Mouse (Mus musculus) forebrain, embryonic 10.5 days (tissue): ENCODE data around the gene Lrrc32. TPM values are rescaled to one million over a fixed set of nuclear protein-coding genes. Genes with fewer than 3 reads are reported as not detected.
A peak's percentile ranks its signal among the peaks of the same experiment; 100 is the strongest.

ENCODE experiments used
- DNase-seq: peaks from one replicate; pipeline ENCODE4 v3.0.0-alpha.2; 2017; ENCODE audit warnings: low spot score; ENCODE audit errors: extremely low spot score
- H3K27ac ChIP-seq: fragments of 300-500 bp; sonication (generic); 2 replicates; pipeline ENCODE4 v1.5.1; 2016; ENCODE audit warnings: mild to moderate bottlenecking
- H3K27me3 ChIP-seq: fragments of 300-500 bp; sonication (generic); 2 replicates; pipeline ENCODE4 v1.6.1; 2016; ENCODE audit warnings: mild to moderate bottlenecking; ENCODE audit not compliant: poor library complexity, severe bottlenecking
- H3K36me3 ChIP-seq: fragments of 300-500 bp; sonication (generic); replicated peaks from 2 replicates; pipeline ENCODE4 v1.6.1; 2016; ENCODE audit warnings: mild to moderate bottlenecking, moderate library complexity
- H3K4me1 ChIP-seq: fragments of 300-500 bp; sonication (generic); 2 replicates; pipeline ENCODE4 v1.6.1; 2016
- H3K4me3 ChIP-seq: fragments of 300-500 bp; sonication (generic); 2 replicates; pipeline ENCODE4 v1.5.1; 2016; ENCODE audit warnings: mild to moderate bottlenecking, moderate library complexity
- H3K9me3 ChIP-seq: fragments of 300-500 bp; sonication (generic); 2 replicates; pipeline ENCODE4 v1.6.1; 2016; ENCODE audit warnings: mild to moderate bottlenecking, moderate library complexity
- WGBS: fragments of 180-500 bp; shearing (Covaris S2); methylation state at CpG from one replicate; pipeline ENCODE4 v1.1.7; 2016; 5-methylcytosine and 5-hydroxymethylcytosine counted together
- polyA plus RNA-seq: library from polyadenylated mRNA; unstranded; fragments of >200 nt; fragmentation: Nextera tagmentation; extraction: Ambion mirVana; gene quantifications from 2 replicates; pipeline ENCODE4 v1.2.1, GENCODE M21; 2016

The Lrrc32 gene
- polyA plus RNA-seq, 1 experiment from 2014 or later = 4.7 TPM

DNA sequence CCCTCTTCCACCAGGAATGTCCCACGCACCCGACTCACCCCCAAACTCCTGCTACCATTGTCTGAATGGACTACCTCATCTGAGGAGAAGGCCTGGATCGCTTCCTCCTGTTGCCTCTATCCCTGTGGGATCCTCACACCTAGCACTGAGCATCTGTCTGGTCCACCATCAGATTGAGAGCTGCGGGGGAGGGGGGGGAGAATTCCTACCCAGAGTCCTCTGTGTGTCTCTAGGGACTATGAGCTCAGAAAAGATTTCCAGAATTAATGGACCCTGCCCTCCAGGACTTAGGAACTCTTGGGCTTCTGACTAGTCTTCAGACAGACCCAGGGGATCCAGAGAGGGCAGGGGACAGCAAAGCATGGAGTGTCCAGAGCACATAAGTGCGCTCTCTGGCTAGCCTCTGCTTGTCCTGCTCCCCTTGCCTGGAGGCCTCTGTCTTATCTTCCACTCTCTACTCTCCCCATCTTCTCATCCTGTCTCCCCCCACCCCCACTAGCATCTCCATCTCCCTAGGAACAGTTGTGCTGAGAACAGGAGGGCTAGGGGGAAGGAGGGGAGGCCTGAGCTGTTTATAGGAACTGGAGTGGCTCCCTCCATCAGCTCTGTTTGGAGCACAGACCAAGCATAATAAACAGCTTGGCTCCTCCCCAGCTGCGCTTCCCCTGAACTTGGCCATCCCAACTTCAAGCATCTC lies 15.0 kb downstream of the Lrrc32 start:
- H3K27me3 ChIP-seq = no peaks in the 10 kb centered on the region
- WGBS = 66% methylated on average over 6 of the region's 6 CpGs
- no peak for DNase-seq
- H3K9me3 ChIP-seq = no peaks in the 10 kb centered on the region
- peaks cover 58% of the 10 kb centered on the region for H3K4me1 ChIP-seq
- H3K27ac ChIP-seq = peak overlapping the region; percentile 64; the same call in 1 of the 2 replicates
- no peak overlapping the region for H3K4me3 ChIP-seq
- H3K36me3 ChIP-seq = no peaks in the 10 kb centered on the region

DNA sequence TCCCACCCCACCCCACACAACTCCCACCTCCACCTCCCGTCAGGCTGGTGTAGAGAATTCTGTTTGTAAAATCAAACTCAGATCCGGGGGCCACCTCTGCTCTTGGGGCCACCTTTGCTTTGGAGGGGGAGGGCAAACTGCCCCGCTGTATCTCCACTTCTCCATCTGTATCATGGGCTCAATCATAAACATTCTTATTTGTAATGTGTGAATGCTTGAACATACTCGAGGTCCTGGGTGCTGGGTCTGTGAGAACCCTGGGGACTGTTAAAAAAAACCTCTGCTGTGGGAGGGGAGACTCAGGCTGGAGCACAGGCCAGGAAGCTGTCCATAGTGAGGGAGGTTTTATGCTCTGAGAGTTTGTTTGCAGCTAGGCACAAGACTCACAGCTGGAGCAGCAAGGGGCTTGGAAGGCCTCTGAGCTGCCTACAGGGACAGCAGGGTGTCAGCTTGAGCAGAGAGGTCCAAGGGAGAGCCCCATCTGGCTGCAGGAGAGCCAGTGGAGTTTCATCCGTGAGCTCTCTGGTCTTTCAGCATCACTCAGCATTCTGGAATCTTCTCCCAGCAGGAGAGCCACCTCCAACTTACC lies 15.7 kb downstream of the Lrrc32 start:
- Histone ChIP-seq H3K9me3 (no peaks in the 10 kb centered on the region), H3K27ac (peak overlapping the region; percentile 64), H3K4me1 (peaks cover 52% of the 10 kb centered on the region), H3K36me3 (no peaks in the 10 kb centered on the region), H3K27me3 (no peaks in the 10 kb centered on the region), H3K4me3 (no peak overlapping the region)
- no peak for DNase-seq
- WGBS = 43% methylated on average over 5 of the region's 5 CpGs

GRCm38 (mm10) chr7:98505664-98506063 lies 16.6 kb downstream of the Lrrc32 start:
- Histone ChIP-seq H3K4me3 (no peak overlapping the region), H3K9me3 (no peaks in the 10 kb centered on the region), H3K27me3 (no peaks in the 10 kb centered on the region), H3K27ac (peak overlapping the region; percentile 56), H3K4me1 (peaks cover 48% of the 10 kb centered on the region), H3K36me3 (no peaks in the 10 kb centered on the region)
- 30% methylated on average over 3 of the region's 3 CpGs for WGBS
- no peak for DNase-seq

DNA sequence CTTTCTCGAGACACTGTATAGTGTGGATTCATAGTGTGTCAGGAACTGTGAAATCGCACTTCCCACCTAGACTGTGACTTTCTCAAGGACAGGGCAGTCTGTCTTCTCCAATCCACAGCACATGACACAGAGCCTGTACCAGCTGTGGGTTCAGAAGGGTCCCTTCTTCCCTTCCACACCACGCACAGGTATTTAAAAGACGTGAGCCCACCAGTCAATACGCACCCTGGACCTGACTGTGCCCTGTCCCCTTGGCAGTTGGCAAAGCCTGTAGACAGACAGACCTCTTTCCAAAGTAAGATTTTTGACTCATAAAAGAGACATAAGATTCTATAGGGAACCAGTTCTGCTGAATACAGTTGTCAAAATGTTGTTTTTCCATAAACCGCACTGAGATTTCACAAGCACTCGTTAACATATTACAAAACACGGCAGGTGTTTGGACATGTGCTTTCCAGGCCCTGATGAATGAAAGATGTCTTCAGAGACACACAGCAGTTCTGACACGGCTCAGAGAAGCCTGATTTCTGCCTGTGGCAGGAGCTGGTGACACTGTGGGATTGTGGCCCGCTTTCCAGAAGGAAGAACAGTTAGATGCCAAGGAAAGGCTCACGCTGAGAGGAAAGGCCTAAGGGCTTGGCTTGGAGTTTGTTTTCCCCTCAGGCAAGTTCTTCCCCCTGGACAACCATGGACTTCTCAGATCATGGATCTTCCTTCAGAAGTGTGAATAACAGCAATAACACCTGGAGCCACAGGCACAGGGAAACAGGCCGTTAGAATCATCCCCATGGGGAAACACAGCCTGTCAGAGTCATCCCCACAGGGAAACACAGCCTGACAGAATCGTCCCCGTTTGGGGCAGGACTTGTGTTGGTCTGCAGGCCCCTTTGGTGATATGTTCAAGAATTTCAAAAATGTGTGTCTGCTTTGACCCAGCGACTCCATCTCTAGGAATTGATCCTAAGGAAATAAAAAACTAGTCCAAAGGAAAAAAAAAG lies 22.2 kb downstream of the Lrrc32 start:
- H3K27ac ChIP-seq = no peak overlapping the region
- H3K36me3 ChIP-seq = no peaks in the 10 kb centered on the region
- no peaks in the 10 kb centered on the region for H3K9me3 ChIP-seq
- H3K4me1 ChIP-seq = peaks cover 5% of the 10 kb centered on the region; the same call in 1 of the 2 replicates
- no peak overlapping the region for H3K4me3 ChIP-seq
- DNase-seq = no peak
- 80% methylated on average over 15 of the region's 15 CpGs for WGBS
- H3K27me3 ChIP-seq = no peaks in the 10 kb centered on the region

GRCm38 (mm10) chr7:98513251-98513650 lies 24.2 kb downstream of the Lrrc32 start:
- Histone ChIP-seq H3K27ac (no peak overlapping the region), H3K27me3 (no peaks in the 10 kb centered on the region), H3K4me1 (peaks cover 5% of the 10 kb centered on the region; the same call in 1 of the 2 replicates)

GRCm38 (mm10) chr7:98522576-98522975 lies 33.5 kb downstream of the Lrrc32 start:
- 89% methylated on average over 5 of the region's 5 CpGs for WGBS
- Histone ChIP-seq H3K9me3 (no peaks in the 10 kb centered on the region), H3K27ac (no peak overlapping the region), H3K4me3 (no peak overlapping the region), H3K36me3 (no peaks in the 10 kb centered on the region), H3K4me1 (peaks cover 17% of the 10 kb centered on the region), H3K27me3 (no peaks in the 10 kb centered on the region)
- DNase-seq = no peak

More at GRCm38 (mm10) chr7:98513251-98513650, 24.2 kb downstream of the Lrrc32 start:
- no peaks in the 10 kb centered on the region for H3K9me3 ChIP-seq
- H3K4me3 ChIP-seq = no peak overlapping the region
- no peaks in the 10 kb centered on the region for H3K36me3 ChIP-seq
- no peak for DNase-seq
- WGBS = 77% methylated on average over 3 of the region's 3 CpGs

DNA sequence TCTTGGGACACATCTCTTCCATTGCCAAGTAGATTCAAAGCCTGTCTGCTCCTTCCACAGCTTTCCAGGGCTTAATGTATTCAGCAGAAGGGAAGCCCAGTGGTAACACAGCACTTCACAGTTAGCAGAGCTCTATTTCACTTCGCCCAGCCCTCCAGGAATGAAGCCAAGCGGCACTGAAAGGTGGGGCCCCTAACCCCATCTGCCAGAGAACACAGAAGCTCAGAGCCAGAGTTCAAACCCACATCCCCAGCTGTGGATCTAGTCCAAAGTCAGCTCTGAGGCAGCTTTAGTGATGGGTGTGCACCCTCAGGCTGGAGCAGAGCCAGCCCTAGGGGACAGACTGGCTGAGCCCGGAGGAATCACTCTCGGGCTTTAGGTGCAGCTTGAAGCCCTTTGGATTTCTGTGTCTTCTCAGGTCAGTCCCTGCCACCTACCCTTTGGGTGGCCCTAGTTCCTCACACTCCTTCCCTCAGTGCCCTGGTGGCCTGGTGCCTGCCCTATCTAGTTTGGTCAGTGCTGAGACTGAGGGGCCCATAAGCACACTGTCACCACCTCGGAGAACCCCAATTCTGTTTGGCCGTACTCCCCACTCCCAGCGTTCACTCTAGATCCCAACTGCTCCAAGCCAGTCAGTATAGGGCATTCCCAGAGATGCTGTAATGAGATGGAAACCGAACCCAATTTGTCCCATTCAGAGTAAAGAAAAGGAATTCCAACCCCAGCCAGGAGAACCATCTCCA lies 34.2 kb downstream of the Lrrc32 start:
- Histone ChIP-seq H3K4me1 (peaks cover 17% of the 10 kb centered on the region), H3K36me3 (no peaks in the 10 kb centered on the region), H3K27ac (no peak overlapping the region), H3K9me3 (no peaks in the 10 kb centered on the region), H3K27me3 (no peaks in the 10 kb centered on the region), H3K4me3 (no peak overlapping the region)
- no peak for DNase-seq
- 84% methylated on average over 8 of the region's 8 CpGs for WGBS

GRCm38 (mm10) chr7:98523813-98524361 lies 34.8 kb downstream of the Lrrc32 start:
- 15% methylated on average over 7 of the region's 7 CpGs for WGBS
- no peak overlapping the region for H3K4me3 ChIP-seq
- H3K27ac ChIP-seq = 0 out of 2 replicates have a peak overlapping the region, but pooled peaks have one; percentile 5
- no peaks in the 10 kb centered on the region for H3K9me3 ChIP-seq
- no peak for DNase-seq
- H3K27me3 ChIP-seq = no peaks in the 10 kb centered on the region
- peaks cover 17% of the 10 kb centered on the region for H3K4me1 ChIP-seq
- H3K36me3 ChIP-seq = no peaks in the 10 kb centered on the region

DNA sequence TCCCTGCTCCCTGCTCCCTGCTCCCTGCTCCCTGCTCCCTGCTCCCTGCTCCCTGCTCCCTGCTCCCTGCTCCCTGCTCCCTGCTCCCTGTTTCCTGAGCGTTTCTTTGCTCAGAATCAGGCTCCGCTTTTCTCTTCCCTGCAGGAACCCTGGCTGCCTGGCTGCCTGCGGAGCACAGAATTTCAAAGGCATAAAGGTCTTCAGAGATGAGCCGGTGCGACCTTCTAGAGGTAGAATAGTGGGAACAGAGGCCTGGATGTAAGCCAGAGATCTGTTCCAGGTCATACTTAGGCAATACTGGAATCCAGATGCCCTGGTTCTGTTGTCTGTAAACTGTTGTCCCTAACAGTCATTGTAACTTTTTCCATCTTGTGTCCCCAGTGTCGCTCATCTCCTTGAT lies 35.3 kb downstream of the Lrrc32 start:
- Histone ChIP-seq H3K4me1 (peaks cover 17% of the 10 kb centered on the region), H3K27ac (0 out of 2 replicates have a peak overlapping the region, but pooled peaks have one; percentile 5), H3K9me3 (no peaks in the 10 kb centered on the region), H3K27me3 (no peaks in the 10 kb centered on the region), H3K4me3 (no peak overlapping the region), H3K36me3 (no peaks in the 10 kb centered on the region)
- 31% methylated on average over 6 of the region's 6 CpGs for WGBS
- DNase-seq = no peak

DNA sequence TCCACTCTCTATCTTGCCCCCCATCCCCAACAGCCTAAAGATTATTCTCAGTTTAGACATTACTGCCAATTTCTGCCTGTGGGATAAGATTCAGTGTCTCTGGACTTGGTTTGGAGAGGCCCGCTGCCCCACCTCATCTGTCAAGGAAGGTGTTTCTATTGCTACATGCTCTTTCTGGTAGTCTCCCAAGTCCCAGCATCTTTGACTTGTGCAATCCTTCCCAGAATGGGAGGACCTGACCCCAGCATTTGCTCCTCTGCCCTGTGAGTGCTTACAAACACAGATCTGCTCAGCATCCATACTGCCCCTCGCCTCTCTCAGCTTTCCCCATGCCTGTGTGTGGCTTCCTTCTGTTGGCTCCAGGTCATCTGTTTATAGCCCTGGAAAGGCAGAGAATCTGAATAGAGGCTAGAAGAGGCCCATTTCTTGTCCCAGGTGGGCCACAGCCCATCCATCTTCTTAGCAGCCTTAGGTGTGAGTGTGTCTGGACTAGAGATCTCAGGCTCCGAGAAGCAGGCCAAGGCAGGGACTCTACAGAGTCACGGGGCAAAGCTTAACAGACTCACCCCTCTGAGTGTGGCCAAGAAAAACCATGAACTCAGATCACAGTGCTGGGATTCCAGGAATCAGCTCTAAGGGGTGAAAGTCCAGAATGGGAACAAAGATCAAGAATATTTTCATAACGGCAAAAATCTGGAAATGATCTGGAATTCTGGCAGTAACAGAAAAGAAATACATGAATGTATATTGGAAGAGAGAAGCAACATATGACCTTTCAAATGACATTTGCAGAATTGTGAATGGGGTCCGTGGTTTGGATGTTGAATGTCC lies 36.0 kb downstream of the Lrrc32 start:
- no peaks in the 10 kb centered on the region for H3K36me3 ChIP-seq
- 85% methylated on average over 6 of the region's 6 CpGs for WGBS
- no peaks in the 10 kb centered on the region for H3K9me3 ChIP-seq
- no peak overlapping the region for H3K4me3 ChIP-seq
- peaks cover 17% of the 10 kb centered on the region for H3K4me1 ChIP-seq
- DNase-seq = no peak
- H3K27me3 ChIP-seq = no peaks in the 10 kb centered on the region
- no peak overlapping the region for H3K27ac ChIP-seq

- no peaks in the 10 kb centered on the region for H3K9me3 ChIP-seq
- H3K36me3 ChIP-seq = no peaks in the 10 kb centered on the region
- no peak for DNase-seq
- peaks cover 17% of the 10 kb centered on the region for H3K4me1 ChIP-seq
- no peaks in the 10 kb centered on the region for H3K27me3 ChIP-seq
- no peak overlapping the region for H3K27ac ChIP-seq
- 100% methylated on average over 3 of the region's 3 CpGs for WGBS
- H3K4me3 ChIP-seq = no peak overlapping the region
These were observed 38.0 kb downstream of the Lrrc32 start for GRCm38 (mm10) chr7:98527085-98527484.
